ENCODE assay signal across 27 mouse cellular contexts in the genomic region with DNA sequence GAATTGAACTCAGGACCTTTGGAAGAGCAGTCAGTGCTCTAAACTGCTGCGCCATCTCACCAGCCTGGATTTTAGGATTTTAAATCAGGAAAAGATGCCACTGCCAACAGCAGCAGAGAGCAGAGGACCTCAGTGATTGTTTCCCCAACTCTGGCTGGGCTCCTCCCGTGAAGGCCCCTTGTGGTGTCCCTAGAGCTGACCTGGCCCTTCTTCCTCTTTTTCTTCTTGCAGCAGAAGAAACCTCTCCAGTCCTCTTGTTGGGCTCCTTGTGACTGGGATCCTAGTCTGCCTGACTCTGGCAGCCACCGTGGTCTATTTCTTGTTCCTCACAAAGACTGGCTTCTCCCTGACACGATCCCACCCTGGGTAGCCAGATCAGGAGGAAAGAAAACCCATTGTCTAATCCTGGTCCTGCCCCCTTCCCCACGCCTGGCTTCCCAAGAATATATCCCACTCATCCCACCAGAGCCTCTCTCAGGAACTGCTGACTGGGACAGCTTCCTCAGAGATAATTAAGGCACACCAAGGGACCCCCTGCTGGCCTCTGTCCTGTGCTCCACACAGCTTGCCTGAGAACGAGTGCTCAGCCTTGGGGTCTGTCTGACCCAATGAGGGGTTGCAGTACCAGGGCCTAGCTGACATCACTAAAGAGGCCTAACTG. TPM values are rescaled to one million over a fixed set of nuclear protein-coding genes. Genes with fewer than 3 reads are reported as not detected.
DNase-seq lines count a peak whose midpoint lies in the region; ATAC-seq and TF ChIP-seq lines count a peak whose summit lies in the region.
"Had no signal": no experiment of that assay in that cellular context is flagged by ENCODE, and none has a peak within 500 bp of the region (broad histone marks: within the 10 kb centered on the region; RNA-seq: fewer than 3 reads in every experiment).

No protein-coding gene starts in this region.

- H3K27me3 ChIP-seq in forebrain, embryonic 10.5 days (ENCODE audit: poor library complexity, severe bottlenecking): no peaks in the 10 kb centered on the region
- H3K27me3 ChIP-seq in forebrain, postnatal 0 days (ENCODE audit: insufficient read depth, low read length): no peaks in the 10 kb centered on the region
- H3K27me3 ChIP-seq in midbrain, embryonic 10.5 days (ENCODE audit: low read depth, poor library complexity, severe bottlenecking): no peaks in the 10 kb centered on the region
- no peaks in the 10 kb centered on the region for H3K27me3 ChIP-seq in midbrain, embryonic 13.5 days
- no peaks in the 10 kb centered on the region for H3K27me3 ChIP-seq in liver, embryonic 15.5 days
- H3K27me3 ChIP-seq: embryonic facial prominence, embryonic 15.5 days; forebrain, embryonic 12.5 days; intestine, embryonic 15.5 days; limb, embryonic 13.5 days; midbrain, embryonic 15.5 days; neural tube, embryonic 15.5 days had no signal

- DNase-seq in forebrain, embryonic 10.5 days (ENCODE audit: extremely low spot score, low spot score): no peak
- no peak for DNase-seq in forebrain, postnatal 0 days
- DNase-seq in midbrain, embryonic 10.5 days (ENCODE audit: low spot score): no peak
- DNase-seq in retina, postnatal 1 day: peak; percentile 54
- no peak for DNase-seq in left cerebral cortex, adult 18-20 months (ENCODE audit: low spot score in 2 of 2)
- no peak for DNase-seq in frontal cortex, postnatal 36 days (ENCODE audit: low spot score in 2 of 2)
- DNase-seq: adrenal gland, adult 2 months; cerebellum, adult 9-10 months; gastrocnemius, postnatal 36 days; kidney, adult 9 months; kidney, postnatal 25 days; layer of hippocampus, adult 9-11 months; lung, embryonic 14.5 days; right cerebral cortex, postnatal 4 days had no signal

- H3K4me3 ChIP-seq in forebrain, embryonic 10.5 days: no peak overlapping the region
- no peak overlapping the region for H3K4me3 ChIP-seq in forebrain, postnatal 0 days (ENCODE audit: low read depth, low read length)
- no peak overlapping the region for H3K4me3 ChIP-seq in midbrain, embryonic 10.5 days
- H3K4me3 ChIP-seq in midbrain, embryonic 13.5 days (replicated peaks): no peak overlapping the region
- no peak overlapping the region for H3K4me3 ChIP-seq in liver, embryonic 15.5 days (replicated peaks)
- H3K4me3 ChIP-seq: embryonic facial prominence, embryonic 15.5 days; forebrain, embryonic 12.5 days; heart, embryonic 10.5 days; intestine, embryonic 15.5 days; limb, embryonic 13.5 days; midbrain, embryonic 15.5 days; myocyte; neural tube, embryonic 15.5 days had no signal

- no peak for TF ChIP-seq CTCF in forebrain, postnatal 0 days (IDR thresholded peaks at IDR 0.05; ENCODE audit: low read depth)

- no peaks in the 10 kb centered on the region for H3K9me3 ChIP-seq in forebrain, embryonic 10.5 days
- H3K9me3 ChIP-seq in forebrain, postnatal 0 days (ENCODE audit: low read length): no peaks in the 10 kb centered on the region
- H3K9me3 ChIP-seq in midbrain, embryonic 10.5 days (replicated peaks): no peaks in the 10 kb centered on the region
- no peaks in the 10 kb centered on the region for H3K9me3 ChIP-seq in midbrain, embryonic 13.5 days
- H3K9me3 ChIP-seq in liver, embryonic 15.5 days (replicated peaks): no peaks in the 10 kb centered on the region
- H3K9me3 ChIP-seq: embryonic facial prominence, embryonic 15.5 days; forebrain, embryonic 12.5 days; heart, embryonic 10.5 days; intestine, embryonic 15.5 days; limb, embryonic 13.5 days; midbrain, embryonic 15.5 days; neural tube, embryonic 15.5 days had no signal

- H3K27ac ChIP-seq in forebrain, embryonic 10.5 days: peak overlapping the region; percentile 58
- no peak overlapping the region for H3K27ac ChIP-seq in forebrain, postnatal 0 days (ENCODE audit: low read depth, low read length)
- H3K27ac ChIP-seq in midbrain, embryonic 10.5 days (replicated peaks): peak overlapping the region; percentile 23; the same call in 1 of the 2 replicates
- H3K27ac ChIP-seq in midbrain, embryonic 13.5 days: no peak overlapping the region
- peak overlapping the region; percentile 61 for H3K27ac ChIP-seq in liver, embryonic 15.5 days (replicated peaks)
- H3K27ac ChIP-seq: embryonic facial prominence, embryonic 15.5 days; forebrain, embryonic 12.5 days; heart, embryonic 10.5 days; hindbrain, embryonic 14.5 days; intestine, embryonic 15.5 days; limb, embryonic 13.5 days; midbrain, embryonic 15.5 days; neural tube, embryonic 15.5 days had no signal

- H3K36me3 ChIP-seq in forebrain, embryonic 10.5 days (replicated peaks): no peaks in the 10 kb centered on the region
- no peaks in the 10 kb centered on the region for H3K36me3 ChIP-seq in forebrain, postnatal 0 days (ENCODE audit: insufficient read depth)
- H3K36me3 ChIP-seq in midbrain, embryonic 10.5 days: no peaks in the 10 kb centered on the region
- no peaks in the 10 kb centered on the region for H3K36me3 ChIP-seq in midbrain, embryonic 13.5 days
- no peaks in the 10 kb centered on the region for H3K36me3 ChIP-seq in liver, embryonic 15.5 days (replicated peaks)
- H3K36me3 ChIP-seq: embryonic facial prominence, embryonic 15.5 days; forebrain, embryonic 12.5 days; heart, embryonic 10.5 days; intestine, embryonic 15.5 days; limb, embryonic 13.5 days; midbrain, embryonic 15.5 days; neural tube, embryonic 15.5 days had no signal

- ATAC-seq in forebrain, postnatal 0 days: no peak
- no peak for ATAC-seq in midbrain, embryonic 13.5 days
- no peak for ATAC-seq in liver, embryonic 15.5 days (ENCODE audit: insufficient read depth)
- ATAC-seq: intestine, embryonic 15.5 days; midbrain, embryonic 15.5 days had no signal

- H3K4me2 ChIP-seq in forebrain, postnatal 0 days (ENCODE audit: low read depth): no peak overlapping the region
- H3K4me2 ChIP-seq in midbrain, embryonic 13.5 days (replicated peaks): no peak overlapping the region
- no peak overlapping the region for H3K4me2 ChIP-seq in liver, embryonic 15.5 days
- H3K4me2 ChIP-seq: embryonic facial prominence, embryonic 15.5 days; forebrain, embryonic 12.5 days; hindbrain, embryonic 14.5 days; intestine, embryonic 15.5 days; limb, embryonic 13.5 days; lung, embryonic 14.5 days; midbrain, embryonic 15.5 days; neural tube, embryonic 15.5 days had no signal

- WGBS in forebrain, embryonic 10.5 days: 29% methylated on average over 6 of the region's 6 CpGs
- WGBS in forebrain, postnatal 0 days: 27% methylated on average over 6 of the region's 6 CpGs
- WGBS in midbrain, embryonic 10.5 days: 33% methylated on average over 6 of the region's 6 CpGs
- 23% methylated on average over 6 of the region's 6 CpGs for WGBS in midbrain, embryonic 13.5 days
- 43% methylated on average over 6 of the region's 6 CpGs for WGBS in liver, embryonic 15.5 days (ENCODE audit: insufficient replicate concordance)

- H3K9ac ChIP-seq in forebrain, postnatal 0 days: no peak overlapping the region
- H3K9ac ChIP-seq in midbrain, embryonic 13.5 days (replicated peaks): no peak overlapping the region
- no peak overlapping the region for H3K9ac ChIP-seq in liver, embryonic 15.5 days
- H3K9ac ChIP-seq: embryonic facial prominence, embryonic 15.5 days; forebrain, embryonic 12.5 days; hindbrain, embryonic 14.5 days; intestine, embryonic 15.5 days; limb, embryonic 13.5 days; lung, embryonic 14.5 days; midbrain, embryonic 15.5 days; neural tube, embryonic 15.5 days had no signal

- peaks cover 19% of the 10 kb centered on the region for H3K4me1 ChIP-seq in forebrain, embryonic 10.5 days
- H3K4me1 ChIP-seq in forebrain, postnatal 0 days (ENCODE audit: insufficient read depth): no peaks in the 10 kb centered on the region
- peaks cover 14% of the 10 kb centered on the region for H3K4me1 ChIP-seq in midbrain, embryonic 10.5 days
- H3K4me1 ChIP-seq in midbrain, embryonic 13.5 days (replicated peaks): no peaks in the 10 kb centered on the region; the same call in 1 of the 2 replicates
- H3K4me1 ChIP-seq in liver, embryonic 15.5 days (replicated peaks): peaks cover 93% of the 10 kb centered on the region
- H3K4me1 ChIP-seq: intestine, embryonic 15.5 days; midbrain, embryonic 15.5 days; neural tube, embryonic 15.5 days had no signal

RNA-seq across cellular contexts. Expression of a gene that starts 5.4 kb away (rescaled TPM):
- 12.7 and 12.8 TPM in 2 replicates for polyA plus RNA-seq in forebrain, embryonic 10.5 days (2016; fragmentation: Nextera tagmentation; extraction: Ambion mirVana)
- total RNA-seq in forebrain, postnatal 0 days (2014; rRNA removed): 26.5 and 99.9 TPM in 2 replicates
- 35.2 and 38.2 TPM in 2 replicates for polyA plus RNA-seq in forebrain, postnatal 0 days (2015; fragmentation: Nextera tagmentation; extraction: Ambion mirVana)
- 15.7 and 17.2 TPM in 2 replicates for polyA plus RNA-seq in midbrain, embryonic 10.5 days (2016; fragmentation: Nextera tagmentation; extraction: Ambion mirVana)
- 28.4 and 41.5 TPM in 2 replicates for polyA plus RNA-seq in midbrain, embryonic 13.5 days (2015; fragmentation: Nextera tagmentation; extraction: Ambion mirVana)
- 1.6 and 1.9 TPM in 2 replicates for polyA plus RNA-seq in liver, embryonic 15.5 days (2015; fragmentation: Nextera tagmentation; extraction: Ambion mirVana)
- total RNA-seq in left cerebral cortex, adult 18-20 months (2021): 1 to 10 TPM in 1 of 2 experiments, not detected in 1; 1.5 TPM
- total RNA-seq: gastrocnemius, postnatal 36 days had no signal
- polyA plus RNA-seq: adrenal gland, adult 2 months had no signal

RNA-seq across cellular contexts. Expression of a gene that starts 13.2 kb away (rescaled TPM):
- polyA plus RNA-seq in forebrain, embryonic 10.5 days (2016; fragmentation: Nextera tagmentation; extraction: Ambion mirVana): not detected in 2 replicates
- not detected in 2 replicates for total RNA-seq in forebrain, postnatal 0 days (2014; rRNA removed)
- not detected in 2 replicates for polyA plus RNA-seq in forebrain, postnatal 0 days (2015; fragmentation: Nextera tagmentation; extraction: Ambion mirVana)
- not detected in 2 replicates for polyA plus RNA-seq in midbrain, embryonic 10.5 days (2016; fragmentation: Nextera tagmentation; extraction: Ambion mirVana)
- not detected in 2 replicates for polyA plus RNA-seq in midbrain, embryonic 13.5 days (2015; fragmentation: Nextera tagmentation; extraction: Ambion mirVana)
- polyA plus RNA-seq in liver, embryonic 15.5 days (2015; fragmentation: Nextera tagmentation; extraction: Ambion mirVana): not detected in 2 replicates
- total RNA-seq in left cerebral cortex, adult 18-20 months (2021): not detected
- total RNA-seq: adrenal gland, adult 2 months; gastrocnemius, postnatal 36 days had no signal
- polyA plus RNA-seq: adrenal gland, adult 2 months; embryonic facial prominence, embryonic 15.5 days; forebrain, embryonic 12.5 days; heart, embryonic 10.5 days; heart, postnatal 0 days; hindbrain, embryonic 14.5 days; intestine, embryonic 15.5 days; limb, embryonic 13.5 days; lung, embryonic 14.5 days; midbrain, embryonic 15.5 days; myocyte; neural tube, embryonic 15.5 days; stomach, embryonic 16.5 days had no signal

RNA-seq across cellular contexts. Expression of a gene that starts 13.3 kb away (rescaled TPM):
- polyA plus RNA-seq in forebrain, embryonic 10.5 days (2016; fragmentation: Nextera tagmentation; extraction: Ambion mirVana): not detected in 2 replicates
- 0.08 TPM in 1 of 2 replicates, not detected in the other for total RNA-seq in forebrain, postnatal 0 days (2014; rRNA removed)
- 0.23 and 0.28 TPM in 2 replicates for polyA plus RNA-seq in forebrain, postnatal 0 days (2015; fragmentation: Nextera tagmentation; extraction: Ambion mirVana)
- polyA plus RNA-seq in midbrain, embryonic 10.5 days (2016; fragmentation: Nextera tagmentation; extraction: Ambion mirVana): 0.14 TPM in 1 of 2 replicates, not detected in the other
- not detected in 2 replicates for polyA plus RNA-seq in midbrain, embryonic 13.5 days (2015; fragmentation: Nextera tagmentation; extraction: Ambion mirVana)
- not detected in 2 replicates for polyA plus RNA-seq in liver, embryonic 15.5 days (2015; fragmentation: Nextera tagmentation; extraction: Ambion mirVana)
- not detected for total RNA-seq in left cerebral cortex, adult 18-20 months (2021)
- total RNA-seq: adrenal gland, adult 2 months; gastrocnemius, postnatal 36 days had no signal
- polyA plus RNA-seq: adrenal gland, adult 2 months; forebrain, embryonic 12.5 days; heart, embryonic 10.5 days; heart, postnatal 0 days; intestine, embryonic 15.5 days; limb, embryonic 13.5 days; lung, embryonic 14.5 days; myocyte; stomach, embryonic 16.5 days had no signal

RNA-seq across cellular contexts. Expression of a gene that starts 27.6 kb away (rescaled TPM):
- polyA plus RNA-seq in forebrain, embryonic 10.5 days (2016; fragmentation: Nextera tagmentation; extraction: Ambion mirVana): 2,087 and 2,135 TPM in 2 replicates
- 581 and 723 TPM in 2 replicates for total RNA-seq in forebrain, postnatal 0 days (2014; rRNA removed)
- polyA plus RNA-seq in forebrain, postnatal 0 days (2015; fragmentation: Nextera tagmentation; extraction: Ambion mirVana): 1,350 and 1,888 TPM in 2 replicates
- polyA plus RNA-seq in midbrain, embryonic 10.5 days (2016; fragmentation: Nextera tagmentation; extraction: Ambion mirVana): 1,942 and 2,205 TPM in 2 replicates
- polyA plus RNA-seq in midbrain, embryonic 13.5 days (2015; fragmentation: Nextera tagmentation; extraction: Ambion mirVana): 1,308 and 1,443 TPM in 2 replicates
- 1,016 and 1,167 TPM in 2 replicates for polyA plus RNA-seq in liver, embryonic 15.5 days (2015; fragmentation: Nextera tagmentation; extraction: Ambion mirVana)
- total RNA-seq in left cerebral cortex, adult 18-20 months (2021): 100 to 1,000 TPM; 511 to 584 TPM

RNA-seq across cellular contexts. Expression of a gene that starts 40.6 kb away (rescaled TPM):
- 0.25 and 0.55 TPM in 2 replicates for polyA plus RNA-seq in forebrain, embryonic 10.5 days (2016; fragmentation: Nextera tagmentation; extraction: Ambion mirVana)
- 0.15 and 0.33 TPM in 2 replicates for total RNA-seq in forebrain, postnatal 0 days (2014; rRNA removed)
- polyA plus RNA-seq in forebrain, postnatal 0 days (2015; fragmentation: Nextera tagmentation; extraction: Ambion mirVana): 0.47 and 0.54 TPM in 2 replicates
- 0.15 and 0.23 TPM in 2 replicates for polyA plus RNA-seq in midbrain, embryonic 10.5 days (2016; fragmentation: Nextera tagmentation; extraction: Ambion mirVana)
- polyA plus RNA-seq in midbrain, embryonic 13.5 days (2015; fragmentation: Nextera tagmentation; extraction: Ambion mirVana): 0.35 and 0.40 TPM in 2 replicates
- polyA plus RNA-seq in liver, embryonic 15.5 days (2015; fragmentation: Nextera tagmentation; extraction: Ambion mirVana): 6.0 and 7.2 TPM in 2 replicates
- under 1 TPM; 0.30 to 0.77 TPM for total RNA-seq in left cerebral cortex, adult 18-20 months (2021)

Comparison
In these comparisons a context has a peak if more than half of its experiments do, and no peak if none do; other contexts are left out.
1. H3K27ac ChIP-seq: peak in forebrain, embryonic 10.5 days (single experiment), midbrain, embryonic 10.5 days (single experiment) and liver, embryonic 15.5 days (single experiment); none in forebrain, postnatal 0 days (single experiment) and midbrain, embryonic 13.5 days (single experiment).